Mouse (Mus musculus): ENCODE data around the gene Gbp9.

DNA sequence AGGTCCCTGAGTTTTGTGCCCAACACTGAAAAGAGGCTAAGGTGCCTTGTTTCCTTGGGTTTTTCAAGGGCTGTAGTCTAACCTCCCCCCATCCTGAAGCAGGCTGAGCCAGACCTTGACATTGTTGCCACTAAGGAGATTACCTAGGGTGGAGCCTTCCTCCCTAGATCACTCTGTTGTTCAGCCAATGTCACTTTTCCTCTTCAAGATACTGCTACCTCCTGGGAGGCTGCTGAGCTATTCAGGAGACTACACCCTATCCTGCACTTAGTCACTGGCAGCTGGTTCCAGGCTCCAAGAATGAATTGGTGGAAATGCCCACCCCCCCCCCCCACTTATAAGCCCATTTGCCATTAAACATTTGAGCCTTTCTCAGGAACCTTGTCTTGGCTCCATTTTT, 7.1 kb upstream of the Gbp9 start:
- no peak for TF ChIP-seq CTCF (IDR thresholded peaks at IDR 0.05; ENCODE audit: insufficient read depth, low read length)
- no peak for TF ChIP-seq POLR2A (IDR thresholded peaks at IDR 0.05; ENCODE audit: borderline replicate concordance, extremely low read depth, low read depth, low read length)
